Mouse (Mus musculus): ENCODE measurements around the gene Cd300ld. TPM values are rescaled to one million over a fixed set of nuclear protein-coding genes. Genes with fewer than 3 reads are reported as not detected.

Cd300ld gene
- polyA plus RNA-seq, 1 experiment from 2014 or later: not detected

DNA sequence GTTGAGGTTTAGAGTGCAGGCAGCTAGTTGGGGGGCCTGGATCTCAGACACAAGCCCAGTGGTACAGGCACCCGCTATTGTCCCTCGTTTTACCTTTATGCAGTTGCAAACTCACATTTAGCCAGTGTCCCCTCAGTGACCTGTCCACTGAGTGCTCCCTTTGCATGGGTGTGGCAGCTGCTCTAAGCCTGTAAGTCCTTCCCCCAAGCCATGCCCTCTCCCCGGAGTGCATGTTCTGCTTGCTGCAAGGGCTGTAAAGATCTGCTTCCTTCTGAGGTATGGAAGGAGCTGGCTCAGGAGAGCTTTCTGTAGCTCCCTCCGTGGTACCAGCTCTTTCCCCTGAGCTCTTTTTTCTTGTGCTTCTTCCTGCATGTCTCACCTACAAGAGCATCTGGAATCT, 56.1 kb downstream of the Cd300ld start:
- no peak overlapping the region for H3K27ac ChIP-seq
- no peaks in the 10 kb centered on the region for H3K4me1 ChIP-seq (replicated peaks)
- WGBS: 82% methylated on average over 4 of the region's 4 CpGs
- H3K27me3 ChIP-seq: no peaks in the 10 kb centered on the region
- H3K4me3 ChIP-seq (replicated peaks): no peak overlapping the region
- no peak for ATAC-seq
- H3K9ac ChIP-seq (replicated peaks): no peak overlapping the region
- no peaks in the 10 kb centered on the region for H3K9me3 ChIP-seq
- H3K36me3 ChIP-seq: no peaks in the 10 kb centered on the region
- H3K4me2 ChIP-seq (replicated peaks): no peak overlapping the region

Other genes starting within 250 kb of the Cd300ld start
- 0.35 and 1.2 TPM in 2 replicates for gene Kif19a, start 224.5 kb downstream of the Cd300ld start, polyA plus RNA-seq (2015; fragmentation: Nextera tagmentation; extraction: Ambion mirVana)
- 30.1 and 33.6 TPM in 2 replicates for gene Btbd17, start 194.0 kb downstream of the Cd300ld start, polyA plus RNA-seq (2015; fragmentation: Nextera tagmentation; extraction: Ambion mirVana)
- not detected in 2 replicates for gene Gpr142, start 191.0 kb downstream of the Cd300ld start, polyA plus RNA-seq (2015; fragmentation: Nextera tagmentation; extraction: Ambion mirVana)
- gene Gprc5c, start 138.8 kb downstream of the Cd300ld start, polyA plus RNA-seq (2015; fragmentation: Nextera tagmentation; extraction: Ambion mirVana): 5.9 and 7.1 TPM in 2 replicates
- gene Cd300a, start 99.9 kb downstream of the Cd300ld start, polyA plus RNA-seq (2015; fragmentation: Nextera tagmentation; extraction: Ambion mirVana): 0.55 and 0.67 TPM in 2 replicates
- gene Cd300lb, start 55.5 kb downstream of the Cd300ld start, polyA plus RNA-seq (2015; fragmentation: Nextera tagmentation; extraction: Ambion mirVana): 0.05 TPM in 1 of 2 replicates, not detected in the other
- gene Cd300c, start 20.8 kb downstream of the Cd300ld start, polyA plus RNA-seq (2015; fragmentation: Nextera tagmentation; extraction: Ambion mirVana): not detected in 2 replicates
- 0.81 and 0.82 TPM in 2 replicates for gene Cd300c2, start 12.0 kb upstream of the Cd300ld start, polyA plus RNA-seq (2015; fragmentation: Nextera tagmentation; extraction: Ambion mirVana)
- gene Cd300ld2, start 26.3 kb upstream of the Cd300ld start, polyA plus RNA-seq (2015; fragmentation: Nextera tagmentation; extraction: Ambion mirVana): not detected in 2 replicates
- not detected in 2 replicates for gene Cd300ld4, start 37.1 kb upstream of the Cd300ld start, polyA plus RNA-seq (2015; fragmentation: Nextera tagmentation; extraction: Ambion mirVana)
- gene Cd300ld5, start 47.8 kb upstream of the Cd300ld start, polyA plus RNA-seq (2015; fragmentation: Nextera tagmentation; extraction: Ambion mirVana): not detected in 2 replicates
- gene Cd300ld3, start 58.5 kb upstream of the Cd300ld start, polyA plus RNA-seq (2015; fragmentation: Nextera tagmentation; extraction: Ambion mirVana): not detected in 2 replicates
- not detected in 2 replicates for gene Cd300e, start 72.3 kb upstream of the Cd300ld start, polyA plus RNA-seq (2015; fragmentation: Nextera tagmentation; extraction: Ambion mirVana)
- 0.63 and 1.3 TPM in 2 replicates for gene Rab37, start 101.5 kb upstream of the Cd300ld start, polyA plus RNA-seq (2015; fragmentation: Nextera tagmentation; extraction: Ambion mirVana)
- gene Cd300lf, start 144.1 kb upstream of the Cd300ld start, polyA plus RNA-seq (2015; fragmentation: Nextera tagmentation; extraction: Ambion mirVana): 0.28 TPM in 1 of 2 replicates, not detected in the other
- gene Slc9a3r1, start 173.4 kb upstream of the Cd300ld start, polyA plus RNA-seq (2015; fragmentation: Nextera tagmentation; extraction: Ambion mirVana): 30.4 and 34.3 TPM in 2 replicates
- gene Tmem104, start 197.6 kb upstream of the Cd300ld start, polyA plus RNA-seq (2015; fragmentation: Nextera tagmentation; extraction: Ambion mirVana): 10.3 and 10.7 TPM in 2 replicates
- gene Nat9, start 197.9 kb upstream of the Cd300ld start, polyA plus RNA-seq (2015; fragmentation: Nextera tagmentation; extraction: Ambion mirVana): 20.9 and 23.7 TPM in 2 replicates

Measured in midbrain, embryonic 13.5 days (tissue).